Mouse (Mus musculus): ENCODE measurements around the gene Pde3a.
A peak's percentile ranks its signal among the peaks of the same experiment; 100 is the strongest.

DNA sequence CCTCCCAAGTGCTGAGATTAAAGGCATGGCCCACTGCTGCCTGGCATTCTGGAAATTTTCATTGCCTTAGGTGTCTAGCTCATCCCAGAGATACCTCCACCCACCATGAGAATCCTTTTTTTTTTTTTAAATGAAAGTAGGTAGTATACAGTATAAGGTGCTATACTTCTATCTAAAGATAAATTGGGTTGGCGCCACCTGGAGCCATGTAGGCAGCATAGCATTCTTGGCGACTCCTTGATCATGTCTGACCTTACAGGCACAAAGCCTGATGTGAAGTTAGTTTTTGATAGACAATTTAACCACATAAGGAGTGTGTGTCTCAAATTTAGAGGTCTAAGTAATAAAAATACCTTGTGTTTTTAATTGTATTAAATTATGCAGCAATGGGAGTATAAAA is 123.6 kb downstream of the Pde3a start:
- TF ChIP-seq CTCF (IDR thresholded peaks at IDR 0.05; ENCODE audit: low read depth, low read length) (peak; percentile 45; the same call in 1 of the 2 replicates), POLR2A (IDR thresholded peaks at IDR 0.05; ENCODE audit: extremely low read depth, insufficient read depth, low read length) (no peak)

All from liver, adult 2 months (tissue).